Mouse (Mus musculus) frontal cortex, adult 2 months (tissue): ENCODE measurements around the gene Col4a2. TPM values are rescaled to one million over a fixed set of nuclear protein-coding genes. Genes with fewer than 3 reads are reported as not detected.
A peak's percentile ranks its signal among the peaks of the same experiment; 100 is the strongest.

Experiments used
- DNase-seq, 2 experiments: peaks; one replicate each; pipeline ENCODE4 v3.0.0; 2022; ENCODE audit warnings: low spot score in 1 of 2; ENCODE audit errors: extremely low spot score in 1 of 2
- polyA plus RNA-seq: library from polyadenylated mRNA; depleted of rRNA; stranded (reverse); fragments of >200 nt; gene quantifications from 2 replicates; pipeline ENCODE4 v1.2.3, GENCODE M21; 2012; rRNA removed

Gene Col4a2
- polyA plus RNA-seq = 34.3 and 39.7 TPM in 2 replicates

DNA sequence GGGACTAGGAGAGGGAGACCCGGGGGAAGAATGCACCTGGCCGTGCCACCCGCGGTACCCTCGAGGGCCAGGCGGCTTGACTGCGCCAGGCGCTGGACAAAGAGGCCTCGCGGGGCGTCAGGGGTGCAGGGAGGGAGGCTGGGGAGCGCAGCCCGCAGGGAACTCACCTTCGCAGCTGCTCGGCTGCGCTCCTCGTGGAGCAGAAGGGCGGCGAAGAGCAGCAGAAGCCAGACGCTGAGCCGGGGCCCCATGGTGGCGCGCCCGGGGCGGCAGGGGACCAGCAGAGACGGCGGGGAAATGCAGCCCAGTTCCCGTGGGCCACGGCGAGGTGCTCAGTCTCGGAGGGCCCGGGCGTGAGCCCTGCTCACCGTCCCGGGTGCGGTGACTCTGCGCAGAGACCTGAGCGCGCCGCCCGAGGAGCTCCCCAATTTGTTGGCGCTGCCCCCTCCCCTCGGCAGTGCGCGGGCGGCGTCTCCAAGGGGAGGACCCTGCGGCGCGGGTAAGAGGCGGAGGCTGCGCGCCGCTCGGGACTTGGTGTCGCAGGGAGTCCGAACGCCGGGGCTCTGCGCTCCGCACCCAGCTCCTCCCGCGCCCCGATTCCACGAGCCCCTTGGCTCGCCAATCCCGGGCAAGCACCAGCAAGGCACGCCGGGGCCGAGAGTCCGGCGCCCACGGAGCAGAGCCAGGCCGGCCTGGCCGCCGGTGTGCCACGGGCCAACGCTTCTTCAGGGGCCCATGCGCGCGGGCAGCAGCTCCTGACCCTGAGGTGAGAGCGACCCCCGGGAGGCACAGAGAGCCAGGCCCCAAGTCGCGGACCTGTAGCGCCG, at the start of gene Col4a2, which contains the start of gene Col4a1:
TSS of gene Col4a2 (plus strand) at position 457 of the 827 bp plus-strand sequence.
TSS of gene Col4a1 (minus strand) at position 478 of the 827 bp plus-strand sequence.
- DNase-seq = peak; percentile 38 to 80

DNA sequence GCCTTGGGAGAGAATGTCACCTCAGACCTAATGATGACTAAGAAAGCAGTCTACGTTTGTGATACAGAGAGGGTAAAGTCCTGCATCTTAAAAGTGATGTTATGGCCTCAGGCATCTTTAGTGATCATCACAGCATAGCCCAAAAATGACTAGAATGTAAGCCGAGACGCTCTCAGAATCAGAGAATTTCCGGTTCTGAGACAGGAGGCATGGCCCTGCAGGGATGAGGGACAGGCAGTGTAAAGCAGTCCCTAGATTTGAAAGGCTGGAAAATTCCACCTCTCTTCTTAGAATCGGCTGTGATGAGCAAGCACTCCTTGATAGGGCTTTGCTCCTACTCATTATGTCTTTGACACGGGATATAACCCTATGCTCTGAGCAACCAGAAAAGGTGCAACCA, 48.8 kb upstream of the Col4a2 start:
- no peak for DNase-seq

DNA sequence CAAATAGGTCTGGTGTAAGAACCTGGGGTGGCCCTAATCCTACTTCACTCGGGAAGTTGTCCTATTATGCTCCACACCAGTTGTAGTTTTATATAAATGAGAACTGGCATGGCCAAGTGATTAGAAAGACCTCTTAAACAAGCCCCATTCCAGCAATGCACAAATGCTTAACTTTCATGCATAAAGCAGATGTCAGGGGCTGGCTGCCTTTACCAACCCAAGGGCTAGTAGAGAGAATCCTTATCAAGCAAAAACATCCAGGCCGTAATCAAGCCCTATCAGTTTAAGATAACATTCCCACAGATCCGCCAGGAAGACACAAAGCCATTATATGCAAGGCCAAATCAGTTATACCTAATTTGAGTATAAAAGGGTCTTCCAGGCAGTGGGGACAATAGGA, 46.6 kb upstream of the Col4a2 start:
- DNase-seq = no peak

DNA sequence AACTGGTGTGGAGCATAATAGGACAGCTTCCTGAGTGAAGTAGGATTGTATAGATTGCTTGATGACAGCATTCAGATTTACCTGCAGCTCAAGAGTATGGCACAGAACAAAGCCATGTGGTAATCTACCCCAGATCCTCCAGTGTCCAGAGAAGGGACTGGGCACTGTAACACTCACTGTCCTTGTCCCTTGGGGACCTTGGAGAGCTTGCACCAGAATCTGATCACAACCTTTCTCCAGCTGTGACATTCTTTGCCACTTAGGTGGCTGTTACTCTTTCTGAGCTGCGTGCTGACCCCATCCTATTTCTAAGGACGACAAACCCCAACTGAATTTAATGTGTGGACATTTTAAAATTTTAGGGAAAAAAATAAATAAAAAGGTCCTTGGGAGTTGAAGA, 46.1 kb upstream of the Col4a2 start:
- DNase-seq = no peak

DNA sequence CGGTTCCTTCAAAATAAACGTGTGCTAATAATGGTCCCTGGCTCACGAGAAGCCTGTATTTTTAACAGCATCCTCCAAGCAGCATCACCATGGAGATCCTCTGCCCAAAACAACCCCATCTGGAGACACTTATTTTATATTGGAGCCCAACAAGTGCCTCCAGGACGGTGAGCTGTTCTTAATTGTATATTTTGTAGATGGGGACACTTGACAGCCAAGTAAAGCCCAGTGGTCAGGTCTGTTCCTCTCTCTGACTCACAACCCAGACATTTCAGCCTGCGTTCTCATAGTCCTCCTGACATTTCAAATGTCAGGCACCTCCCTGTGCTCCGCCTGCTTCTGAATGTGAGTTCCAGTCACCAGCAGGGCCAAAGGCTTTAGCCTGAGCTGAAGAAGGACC, 43.9 kb upstream of the Col4a2 start:
- DNase-seq = no peak

DNA sequence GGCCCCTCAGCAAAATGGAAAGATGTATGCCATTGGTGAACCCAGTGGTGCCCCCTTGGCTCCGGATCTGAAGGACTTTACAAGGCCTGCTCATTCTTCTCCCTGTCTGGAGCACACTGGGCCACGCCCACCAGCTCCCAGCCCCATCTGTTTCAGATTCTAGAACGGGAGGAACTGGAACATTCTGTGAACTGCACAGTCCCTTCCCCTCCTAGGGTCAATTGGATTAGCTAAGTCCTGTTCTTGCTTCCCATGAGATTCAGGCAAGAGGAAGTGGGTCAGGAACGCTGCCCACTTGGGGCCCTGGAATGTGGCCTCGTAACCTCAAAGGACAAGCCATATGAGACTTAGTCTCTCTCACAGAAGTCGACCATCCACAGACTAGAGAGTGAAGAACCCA, 41.8 kb upstream of the Col4a2 start:
- no peak for DNase-seq

DNA sequence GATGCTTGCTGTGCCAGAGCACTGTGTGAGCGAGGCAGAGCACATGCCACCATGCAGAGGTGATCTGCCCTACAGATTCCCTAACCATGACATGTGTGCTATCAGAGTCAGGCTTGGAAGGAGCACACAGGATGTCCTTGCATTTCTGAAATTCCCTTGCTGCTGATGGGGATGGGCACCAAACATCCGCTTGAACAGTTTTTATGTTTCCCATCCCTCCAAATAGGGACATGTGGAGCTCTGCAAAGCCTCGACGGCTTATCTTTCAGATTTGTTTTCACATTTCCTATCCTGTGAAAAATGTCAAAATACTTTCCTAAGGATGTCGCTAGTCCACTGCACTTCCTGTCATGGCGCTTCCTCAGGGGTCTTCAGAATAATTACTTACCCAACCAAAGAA, 40.4 kb upstream of the Col4a2 start:
- DNase-seq = no peak

DNA sequence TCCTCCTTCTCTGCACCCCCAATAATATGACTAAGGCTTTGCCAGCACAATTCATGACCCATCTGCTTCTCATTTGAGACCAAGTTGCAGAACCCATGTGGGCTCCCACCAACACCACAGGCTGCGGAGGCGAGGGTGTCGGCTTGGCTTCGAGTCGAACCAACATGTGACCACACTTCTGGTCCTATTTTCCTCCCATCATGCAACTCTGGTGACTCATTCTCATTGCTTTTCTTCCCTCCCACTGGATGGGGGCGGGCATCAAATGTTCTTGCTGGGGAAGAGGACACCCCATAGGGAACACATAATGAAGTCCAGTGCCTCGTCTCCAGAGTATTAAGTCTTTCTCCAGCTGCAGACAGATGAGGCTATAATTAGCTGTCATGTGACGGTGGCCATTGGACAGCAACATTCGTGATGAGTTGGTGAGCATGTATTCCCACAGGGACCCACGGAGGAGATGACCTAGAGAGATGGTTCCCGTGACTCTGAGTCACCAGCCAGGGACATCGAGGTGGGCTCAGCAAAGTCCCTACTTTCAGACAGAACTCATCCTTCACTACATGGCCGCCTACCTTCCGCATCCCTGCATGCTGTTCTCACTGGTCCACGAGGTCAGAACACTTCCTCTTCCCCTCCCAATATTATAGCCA, 39.0 kb upstream of the Col4a2 start:
- peak; percentile 89 to 91 for DNase-seq

DNA sequence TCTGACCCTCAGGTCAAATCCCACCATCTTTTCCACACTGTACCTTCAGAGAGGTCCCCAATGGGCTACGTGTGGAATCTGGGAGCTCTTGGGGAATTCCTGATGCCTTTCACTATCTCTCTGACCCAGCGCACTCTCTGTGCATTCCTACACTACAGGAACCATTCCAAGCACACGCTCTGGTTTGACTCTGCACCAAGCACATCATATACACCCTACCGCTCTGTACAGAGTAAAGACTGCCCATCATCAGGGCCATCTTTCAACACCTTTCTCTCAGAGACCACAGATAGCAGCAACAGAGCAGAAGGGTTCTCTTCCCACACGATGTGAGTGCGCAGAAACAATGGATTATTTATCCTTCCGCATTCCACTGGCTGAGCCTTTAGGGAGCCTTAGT, 38.2 kb upstream of the Col4a2 start:
- no peak for DNase-seq

DNA sequence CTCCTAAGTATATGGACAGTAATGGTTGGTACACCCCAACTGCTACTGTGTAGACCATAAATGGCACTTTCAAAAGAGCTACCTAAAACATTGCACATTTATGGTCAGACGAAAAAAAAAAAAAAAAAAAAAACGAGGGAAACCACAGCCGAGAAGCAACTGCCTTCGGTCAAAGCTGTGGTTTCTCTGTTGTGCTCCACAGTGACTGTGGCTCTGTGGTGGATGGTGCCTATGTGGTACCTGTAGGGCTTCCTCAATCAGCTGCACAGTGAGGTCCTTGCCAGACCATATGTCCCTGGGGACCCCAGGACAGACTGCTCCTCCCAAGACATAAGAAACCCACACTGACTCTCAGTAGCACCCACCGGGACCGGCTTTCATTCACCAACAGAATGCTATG, 36.3 kb upstream of the Col4a2 start:
- DNase-seq = no peak

DNA sequence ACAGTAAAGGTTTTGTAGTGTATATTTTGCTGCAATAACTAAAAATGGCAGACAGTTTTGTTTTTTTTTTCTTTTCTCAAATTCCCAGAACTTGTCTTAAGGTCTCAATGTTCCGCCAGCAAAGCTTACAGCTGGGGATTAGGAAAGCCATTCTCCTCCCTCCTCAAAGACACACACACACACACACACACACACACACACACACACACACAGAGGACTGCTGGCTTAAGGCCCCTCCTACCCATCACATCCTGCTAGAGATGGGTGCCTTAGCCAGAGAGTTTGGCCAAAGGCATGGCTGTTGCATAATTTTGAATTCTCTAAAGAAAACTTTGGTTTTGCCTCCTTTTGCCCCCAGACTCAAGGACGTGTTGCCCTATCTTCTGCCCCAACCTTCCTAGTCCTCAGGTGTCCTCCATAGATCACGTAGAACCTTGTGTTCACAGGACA, 35.0 kb upstream of the Col4a2 start:
- DNase-seq = no peak

DNA sequence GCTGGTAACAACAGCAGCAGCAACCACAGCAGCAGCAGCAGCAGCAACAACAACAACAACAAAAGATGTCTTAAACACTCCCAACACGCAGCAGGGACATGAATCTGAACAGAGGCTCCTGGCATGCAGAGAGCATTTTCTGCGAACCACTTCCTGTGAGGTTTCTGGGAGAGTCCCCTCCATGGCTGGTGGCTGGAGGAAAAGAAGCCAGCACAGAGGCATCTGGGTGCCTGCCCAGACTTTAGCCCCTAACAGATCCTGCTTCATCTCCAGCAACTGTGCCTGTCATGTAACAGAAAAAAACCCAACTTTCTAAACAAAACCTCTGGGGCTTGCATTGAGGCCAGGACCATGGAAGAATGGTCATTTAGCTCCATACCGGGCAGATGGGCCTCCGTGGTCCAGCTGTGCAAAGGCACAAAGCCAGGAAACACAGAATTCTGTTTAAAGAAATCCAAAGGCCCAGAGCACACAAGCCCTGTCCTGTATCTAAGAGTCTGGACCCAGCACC, 34.4 kb upstream of the Col4a2 start:
- DNase-seq = no peak

DNA sequence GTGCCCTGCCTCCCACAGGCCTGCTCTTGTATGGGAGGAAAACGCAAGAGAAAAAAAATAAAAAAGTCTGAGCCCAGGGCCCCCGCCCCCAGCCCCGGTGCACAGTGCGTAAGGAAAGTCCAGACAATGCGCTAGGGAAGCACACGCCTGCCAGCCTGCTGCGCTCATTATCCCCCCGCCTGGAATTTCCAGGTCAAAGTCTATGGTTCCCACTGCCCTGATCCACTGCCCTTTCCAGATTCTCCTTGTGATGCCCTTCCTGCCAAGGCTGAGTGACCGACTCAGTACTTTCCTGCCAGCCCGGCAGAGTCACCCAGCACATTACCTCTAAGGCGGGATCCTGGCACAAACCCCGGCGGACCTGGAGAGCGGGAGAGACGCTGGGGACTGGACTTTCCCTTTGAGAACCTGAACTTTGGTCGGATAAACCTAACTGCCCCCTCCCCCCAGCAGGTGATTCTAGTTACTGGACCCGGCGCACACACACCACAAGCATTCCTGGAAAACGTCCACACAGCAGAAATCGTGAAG, 33.2 kb upstream of the Col4a2 start:
- no peak for DNase-seq

DNA sequence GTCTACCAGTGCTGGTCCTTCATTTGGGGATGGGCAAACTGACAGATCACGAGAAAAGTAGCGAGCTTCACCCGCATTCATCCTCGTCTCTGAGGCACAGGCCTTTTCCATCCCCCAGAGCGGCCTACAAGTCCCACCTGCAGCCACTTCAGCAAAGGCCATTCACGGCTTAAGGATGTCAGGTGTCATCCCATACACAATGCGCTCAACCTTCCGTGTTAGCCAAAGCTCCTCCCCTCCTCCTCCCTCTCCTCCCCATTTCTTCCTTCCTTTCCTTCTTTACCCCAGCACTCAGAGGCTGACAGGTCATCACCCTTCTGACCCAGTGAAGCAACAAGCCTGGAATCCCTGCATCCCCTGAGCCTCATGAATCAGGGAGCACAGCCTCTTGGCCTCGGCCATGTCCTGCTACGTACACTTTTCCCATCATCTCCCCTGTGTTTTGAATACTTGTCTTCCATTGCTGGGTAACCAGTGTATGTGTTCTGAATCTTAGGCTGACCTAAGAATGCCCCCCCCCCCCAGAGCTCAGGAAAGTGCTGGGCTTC, 31.8 kb upstream of the Col4a2 start:
- no peak for DNase-seq

DNA sequence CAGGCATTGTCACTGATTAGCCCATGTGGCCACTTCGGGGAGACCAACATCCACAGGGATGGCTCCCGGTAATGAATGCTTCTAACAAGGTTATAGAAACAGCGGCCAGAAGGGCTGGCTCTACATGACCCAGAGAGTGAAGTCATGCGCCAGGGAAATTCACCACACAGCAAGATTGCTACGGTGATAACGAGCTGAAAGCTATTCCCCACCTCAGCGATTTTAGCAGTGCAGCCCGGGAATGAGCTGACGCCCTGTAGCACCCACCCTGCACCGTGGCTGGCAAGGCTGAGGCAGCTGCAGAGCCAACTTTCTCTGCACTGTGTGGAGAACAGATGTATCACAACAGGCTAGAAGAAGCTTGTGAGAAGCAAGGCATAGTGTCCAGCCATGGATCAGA, 30.5 kb upstream of the Col4a2 start:
- no peak for DNase-seq

DNA sequence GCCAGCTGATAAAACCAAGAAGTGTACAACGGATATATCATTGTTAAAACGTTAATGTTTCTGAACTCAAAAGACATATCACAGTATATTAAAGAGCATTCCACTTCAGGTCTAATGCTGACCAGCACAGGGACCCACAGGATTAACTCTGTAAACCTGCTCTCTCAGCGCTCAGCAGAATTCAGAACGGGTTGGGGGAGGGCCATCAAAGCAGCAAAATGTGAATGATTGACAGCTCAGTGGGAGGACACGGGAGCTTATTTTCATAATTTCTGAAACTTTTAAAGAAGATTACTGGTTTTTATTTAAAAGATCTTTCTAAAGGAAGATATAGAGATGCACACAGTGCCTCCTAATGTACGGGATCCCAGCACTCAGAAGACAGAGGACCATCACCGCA, 29.9 kb upstream of the Col4a2 start:
- no peak for DNase-seq

DNA sequence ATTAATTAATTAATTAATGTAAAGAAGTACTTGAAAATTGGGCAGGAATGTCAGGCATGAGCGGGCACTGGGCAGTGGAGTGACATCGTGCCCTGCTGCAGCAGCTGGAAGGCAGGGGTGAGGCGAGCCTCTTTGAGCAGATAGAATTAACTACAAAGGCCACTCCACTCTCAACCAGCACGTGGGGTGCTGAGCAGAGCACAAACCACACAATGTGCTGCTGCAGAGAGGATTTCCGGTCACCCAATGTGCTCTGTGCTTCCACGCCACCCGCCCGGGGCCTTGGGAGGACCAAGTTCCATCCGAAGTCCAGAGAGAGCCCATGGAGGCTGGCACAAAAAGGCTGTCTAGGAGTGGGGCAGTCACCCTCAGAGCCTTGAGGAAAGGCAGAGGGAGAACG, 29.4 kb upstream of the Col4a2 start:
- DNase-seq = no peak

DNA sequence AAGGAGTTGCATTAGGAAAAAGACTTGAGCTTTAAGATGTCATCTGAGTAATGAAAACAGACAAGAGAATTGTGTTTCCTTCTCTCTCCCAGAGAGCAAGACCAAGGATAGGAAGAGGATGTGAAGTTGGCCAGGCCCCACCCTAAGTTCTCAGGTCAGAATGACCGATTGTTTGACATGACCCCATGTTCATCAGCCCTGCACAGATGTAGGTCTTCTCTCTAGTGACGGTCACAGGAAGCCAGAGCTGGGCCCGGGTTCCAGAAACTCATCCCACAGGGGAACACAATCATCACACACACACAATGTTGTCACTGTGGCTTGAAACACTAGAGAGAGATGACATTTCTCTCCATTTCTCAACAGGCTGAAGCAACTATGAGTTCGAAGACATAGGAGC, 27.2 kb upstream of the Col4a2 start:
- DNase-seq = no peak

DNA sequence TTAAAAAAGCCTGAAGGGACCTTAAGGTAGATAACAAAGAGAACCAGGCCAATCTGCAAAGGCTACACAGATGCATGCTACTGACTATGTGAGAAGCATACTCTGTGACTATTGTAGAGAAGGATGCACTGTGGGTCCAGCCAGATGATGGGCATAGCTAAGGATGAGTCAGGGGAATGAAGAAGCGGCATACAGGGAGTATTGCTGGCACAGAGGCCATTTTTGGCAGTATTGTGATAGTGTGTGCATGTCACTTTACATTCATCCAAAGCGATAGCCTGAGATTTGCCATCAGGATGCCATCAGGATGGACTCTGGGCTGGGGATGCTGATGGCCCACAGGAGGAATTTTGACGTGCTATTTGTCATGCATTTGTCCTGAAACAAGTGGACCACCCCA, 25.5 kb upstream of the Col4a2 start:
- DNase-seq = no peak

DNA sequence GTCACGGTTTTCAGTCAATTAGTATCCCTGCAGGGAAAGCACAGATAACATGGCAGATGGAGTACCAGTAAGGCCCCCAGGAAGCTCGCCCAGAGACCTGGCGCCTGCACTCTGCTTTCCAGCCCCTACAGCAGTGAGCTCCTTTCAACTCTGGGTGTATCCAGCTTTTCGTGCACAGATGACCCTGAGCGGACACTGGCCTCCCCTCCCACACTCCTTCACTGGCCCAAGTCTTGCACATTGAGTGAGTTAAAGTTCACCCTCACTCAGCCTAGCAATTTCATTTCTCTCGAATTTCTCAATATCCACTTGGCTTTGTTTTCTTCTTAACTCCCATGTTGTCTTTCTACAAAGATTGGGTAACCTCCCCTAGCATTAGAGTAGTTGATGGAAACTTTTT, 24.3 kb upstream of the Col4a2 start:
- DNase-seq = no peak

DNA sequence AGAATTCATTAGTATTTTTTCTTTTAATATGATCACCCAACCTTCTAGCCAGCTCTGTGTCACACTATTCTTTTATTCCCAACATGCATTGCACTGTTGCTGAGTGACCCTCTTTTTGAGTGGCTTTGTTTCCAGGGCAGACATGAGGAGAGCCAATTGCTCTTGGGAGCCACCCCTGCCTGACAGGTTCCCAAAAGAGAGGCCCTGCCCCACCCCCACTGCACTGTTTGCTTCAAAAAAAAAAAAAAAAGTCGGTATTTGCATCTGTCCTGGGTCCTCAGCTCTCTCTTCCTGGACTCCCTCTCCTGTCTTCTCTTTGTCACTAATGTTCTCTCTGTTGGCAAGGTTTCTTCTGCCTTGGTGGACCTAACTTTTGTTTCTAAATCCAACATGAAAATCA, 22.1 kb upstream of the Col4a2 start:
- DNase-seq = no peak
